Mouse (Mus musculus) CH12.LX (cell line): ENCODE data around the gene St7. TPM values are rescaled to one million over a fixed set of nuclear protein-coding genes. Genes with fewer than 3 reads are reported as not detected.

ENCODE experiments used
- DNase-seq: peaks from one replicate; pipeline ENCODE4 v3.0.0-alpha.2; 2013; ENCODE audit errors: extremely low read depth
- H3K27ac ChIP-seq: 2 replicates; pipeline ENCODE4 v1.5.1; 2012; ENCODE audit warnings: low read depth, mild to moderate bottlenecking, control low read depth, moderate library complexity; ENCODE audit not compliant: insufficient read depth
- H3K27me3 ChIP-seq: replicated peaks from 2 replicates; pipeline ENCODE3; 2012; ENCODE audit warnings: inconsistent platforms
- H3K36me3 ChIP-seq, 2 experiments: replicated peaks in 1 of 2; 2 replicates each; pipeline versions ENCODE3 to v1.6.1; 2012; ENCODE audit warnings: inconsistent platforms in 1 of 2, low read length in 1 of 2, mild to moderate bottlenecking in 1 of 2, mixed read lengths in 1 of 2, moderate library complexity in 1 of 2; ENCODE audit not compliant: control insufficient read depth in 1 of 2, insufficient read depth in 1 of 2
- H3K4me1 ChIP-seq, 2 experiments: 2 replicates each; pipeline ENCODE4 v1.6.1; 2012; ENCODE audit warnings: inconsistent platforms in 1 of 2, moderate library complexity in 1 of 2; ENCODE audit not compliant: insufficient read depth in 2 of 2, control insufficient read depth in 1 of 2
- H3K4me2 ChIP-seq: 2 replicates; pipeline ENCODE4 v1.6.1; 2012; ENCODE audit warnings: low read depth, mild to moderate bottlenecking, control low read depth; ENCODE audit not compliant: poor library complexity, insufficient read depth, severe bottlenecking
- H3K4me3 ChIP-seq, 3 experiments: fragments of 150-350 bp in 1 of 3; sonication (generic) in 1 of 3; replicated peaks in 1 of 3; 2 replicates each; pipeline versions ENCODE3 to v1.5.1; 2011 to 2012; ENCODE audit warnings: low read depth in 2 of 3, low read length in 2 of 3, mild to moderate bottlenecking in 2 of 3, moderate library complexity in 2 of 3, control low read depth in 1 of 3, improper control_type of control experiment in 1 of 3, inconsistent platforms in 1 of 3, mixed read lengths in 1 of 3; ENCODE audit not compliant: poor library complexity in 1 of 3
- H3K79me2 ChIP-seq: replicated peaks from 2 replicates; pipeline ENCODE4 v1.6.1; 2012; ENCODE audit warnings: mild to moderate bottlenecking, moderate library complexity; ENCODE audit not compliant: control insufficient read depth, poor library complexity, insufficient read depth, severe bottlenecking; ENCODE audit errors: extremely low read depth
- H3K9ac ChIP-seq: 2 replicates; pipeline ENCODE4 v1.6.1; 2012; ENCODE audit warnings: low read depth, mild to moderate bottlenecking, control low read depth, moderate library complexity; ENCODE audit not compliant: insufficient read depth
- H3K9me3 ChIP-seq: replicated peaks from 2 replicates; pipeline ENCODE3; 2012; ENCODE audit warnings: low read length, inconsistent platforms, mixed read lengths
- BHLHE40 ChIP-seq: IDR thresholded peaks from 2 replicates; pipeline ENCODE4 v1.6.1; 2011; ENCODE audit warnings: mild to moderate bottlenecking, low read depth, low read length, improper control_type of control experiment
- CHD2 ChIP-seq: IDR thresholded peaks from 2 replicates; pipeline ENCODE4 v1.6.1; 2011; ENCODE audit warnings: low read length, improper control_type of control experiment
- CTCF ChIP-seq, 2 experiments: IDR thresholded peaks in 1 of 2; conservative IDR thresholded peaks in 1 of 2; 2 replicates each; pipeline ENCODE4 v1.5.1; 2011 to 2012; ENCODE audit warnings: low read depth in 2 of 2, low read length in 2 of 2, improper control_type of control experiment in 1 of 2, inconsistent platforms in 1 of 2, mild to moderate bottlenecking in 1 of 2, moderate library complexity in 1 of 2
- E2F4 ChIP-seq: IDR thresholded peaks from 2 replicates; pipeline ENCODE4 v1.6.1; 2011; ENCODE audit warnings: low read depth, low read length, improper control_type of control experiment; ENCODE audit not compliant: insufficient replicate concordance
- GABPA ChIP-seq: IDR thresholded peaks from 2 replicates; pipeline ENCODE4 v1.6.1; 2012; ENCODE audit warnings: low read depth, low read length, improper control_type of control experiment, inconsistent platforms; ENCODE audit not compliant: insufficient replicate concordance
- HCFC1 ChIP-seq: IDR thresholded peaks from 2 replicates; pipeline ENCODE4 v1.6.1; 2012; ENCODE audit warnings: low read depth, mild to moderate bottlenecking, inconsistent platforms, low read length, improper control_type of control experiment
- IRF4 ChIP-seq: IDR thresholded peaks from 2 replicates; pipeline ENCODE4 v1.6.1; 2014; ENCODE audit warnings: low read depth, mild to moderate bottlenecking, inconsistent platforms, low read length, improper control_type of control experiment
- JUN ChIP-seq: IDR thresholded peaks from 2 replicates; pipeline ENCODE4 v1.6.1; 2011; ENCODE audit warnings: low read depth, mild to moderate bottlenecking, low read length, improper control_type of control experiment, moderate library complexity; ENCODE audit not compliant: insufficient read depth
- JUND ChIP-seq: conservative IDR thresholded peaks from 2 replicates; pipeline ENCODE4 v1.6.1; 2011; ENCODE audit warnings: low read depth, low read length, improper control_type of control experiment
- KAT2A ChIP-seq: IDR thresholded peaks from 2 replicates; pipeline ENCODE4 v1.6.1; 2012; ENCODE audit warnings: low read length, improper control_type of control experiment, inconsistent platforms; ENCODE audit not compliant: insufficient replicate concordance
- MAZ ChIP-seq: IDR thresholded peaks from 2 replicates; pipeline ENCODE4 v1.6.1; 2012; ENCODE audit warnings: low read depth, mild to moderate bottlenecking, inconsistent platforms, low read length, improper control_type of control experiment, moderate library complexity
- MEF2A ChIP-seq: IDR thresholded peaks from 2 replicates; pipeline ENCODE4 v1.6.1; 2014; ENCODE audit warnings: low read depth, mild to moderate bottlenecking, inconsistent platforms, low read length, improper control_type of control experiment, borderline replicate concordance
- MXI1 ChIP-seq: IDR thresholded peaks from 2 replicates; pipeline ENCODE4 v1.6.1; 2011; ENCODE audit warnings: mild to moderate bottlenecking, low read depth, low read length, improper control_type of control experiment
- PAX5 ChIP-seq: IDR thresholded peaks from 2 replicates; pipeline ENCODE4 v1.6.1; 2012; ENCODE audit warnings: low read length, inconsistent platforms, mixed read lengths
- RAD21 ChIP-seq: IDR thresholded peaks from 2 replicates; pipeline ENCODE4 v1.6.1; 2011; ENCODE audit warnings: low read depth, mild to moderate bottlenecking, low read length, improper control_type of control experiment, moderate library complexity
- RCOR1 ChIP-seq: conservative IDR thresholded peaks from 2 replicates; pipeline ENCODE4 v1.6.1; 2012; ENCODE audit warnings: low read depth, mild to moderate bottlenecking, inconsistent platforms, low read length, improper control_type of control experiment
- SIN3A ChIP-seq: IDR thresholded peaks from 2 replicates; pipeline ENCODE4 v1.6.1; 2012; ENCODE audit warnings: low read length, improper control_type of control experiment, inconsistent platforms
- SMC3 ChIP-seq: IDR thresholded peaks from 2 replicates; pipeline ENCODE4 v1.6.1; 2011; ENCODE audit warnings: low read depth, low read length, improper control_type of control experiment
- TBP ChIP-seq: conservative IDR thresholded peaks from 2 replicates; pipeline ENCODE4 v1.6.1; 2011; ENCODE audit warnings: low read depth, low read length, improper control_type of control experiment
- UBTF ChIP-seq: IDR thresholded peaks from 2 replicates; pipeline ENCODE4 v1.6.1; 2012; ENCODE audit warnings: low read depth, mild to moderate bottlenecking, inconsistent platforms, low read length, improper control_type of control experiment, moderate library complexity
- USF2 ChIP-seq: conservative IDR thresholded peaks from 2 replicates; pipeline ENCODE4 v1.6.1; 2011; ENCODE audit warnings: low read depth, low read length, improper control_type of control experiment
- ZC3H11A ChIP-seq: IDR thresholded peaks from 2 replicates; pipeline ENCODE4 v1.6.1; 2012; ENCODE audit warnings: low read depth, mild to moderate bottlenecking, inconsistent platforms, low read length, improper control_type of control experiment
- ZMIZ1 ChIP-seq: IDR thresholded peaks from 2 replicates; pipeline ENCODE4 v1.6.1; 2012; ENCODE audit warnings: low read depth, mild to moderate bottlenecking, inconsistent platforms, low read length, improper control_type of control experiment
- ZNF384 ChIP-seq: IDR thresholded peaks from 2 replicates; pipeline ENCODE4 v1.6.1; 2012; ENCODE audit warnings: low read depth, low read length, improper control_type of control experiment, inconsistent platforms
- dilution Hi-C: fragments of 300-500 bp; cut with MboI; formaldehyde crosslinking; loops from 2 replicates; pipeline ENCODE4 v1.14.3; 2020; ENCODE audit warnings: low sequenced_read_pairs; ENCODE audit not compliant: extremely low pct_unique_long_range_greater_than_20kb, extremely low pct_ligation_motif_present
- in situ Hi-C: fragments of 300-500 bp; cut with MboI; formaldehyde crosslinking; loops from 3 replicates; pipeline ENCODE4 v1.14.3; 2019; ENCODE audit warnings: low sequenced_read_pairs, low pct_ligation_motif_present, low pct_unique_long_range_greater_than_20kb, mixed read lengths
- polyA plus RNA-seq: library from polyadenylated mRNA; unstranded; fragments of >175 nt; gene quantifications from 2 replicates; pipeline ENCODE4 v1.2.1, GENCODE M21; 2012; ENCODE audit warnings: low read depth; ENCODE audit not compliant: insufficient read length
- total RNA-seq, 2 experiments: library from RNA; depleted of rRNA; stranded (reverse); fragments of 300-350 nt in 1 of 2; fragments of >200 nt in 1 of 2; gene quantifications; 2 replicates each; pipeline ENCODE4 v1.2.3; 2012 to 2014

St7 gene
- total and polyA plus RNA-seq, 3 experiments, result 33.9 to 64.1 (median 35.3) TPM

DNA sequence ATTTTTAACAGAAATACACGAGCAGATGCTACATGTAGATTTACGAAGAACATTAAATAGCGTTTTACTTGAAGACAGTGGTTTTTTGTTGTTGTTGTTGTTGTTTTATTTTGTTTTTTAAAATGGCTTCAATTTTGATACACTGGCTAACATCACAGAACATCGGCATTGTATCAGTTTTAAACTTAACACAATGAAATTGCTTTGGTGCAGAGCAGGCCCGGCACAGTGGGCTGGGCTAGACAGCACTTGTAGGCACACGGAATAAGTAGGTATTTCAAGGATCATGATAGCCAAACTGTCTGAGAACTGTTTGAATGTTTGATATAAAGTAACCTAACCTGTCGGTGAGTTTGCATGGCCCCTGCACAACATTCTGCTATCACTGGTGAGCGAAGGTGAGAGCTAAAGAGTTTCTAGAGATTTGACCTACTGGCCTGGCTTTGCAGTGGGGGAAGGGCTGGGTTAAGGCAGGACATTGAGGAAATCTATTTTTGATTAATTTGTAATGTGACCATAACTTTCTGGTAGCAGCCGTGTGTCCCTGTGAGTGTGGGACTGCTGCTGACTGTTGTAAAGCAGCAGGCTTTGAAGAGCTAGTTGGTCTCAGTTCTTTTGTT lies 57.4 kb downstream of the St7 start:
- peaks cover 2 to 13% of the 10 kb centered on the region in 2 experiments for H3K36me3 ChIP-seq
- H3K27ac ChIP-seq, result peak overlapping the region; percentile 94
- 0 out of 2 replicates have a peak, but pooled peaks have one; percentile 5 for TF ChIP-seq TBP
- TF ChIP-seq CHD2, result peak; percentile 62; the same call in 1 of the 2 replicates
- TF ChIP-seq MXI1, result no peak
- 0 out of 2 replicates have a peak, but pooled peaks have one; percentile 28 for TF ChIP-seq UBTF
- TF ChIP-seq, all 38 proteins: peak for 3
- Histone ChIP-seq H3K9me3 (no peaks in the 10 kb centered on the region), H3K4me3 (peak overlapping the region; percentile 53 to 62 (median 55)), H3K9ac (peak overlapping the region; percentile 44), H3K4me1 (peaks cover 14 to 59% of the 10 kb centered on the region in 2 experiments), H3K27me3 (no peaks in the 10 kb centered on the region), H3K79me2 (peaks cover 27% of the 10 kb centered on the region), H3K4me2 (peak overlapping the region; percentile 69)
- dilution Hi-C loops (no loop called here), in situ Hi-C loops (no loop called here)
- no peak for DNase-seq

DNA sequence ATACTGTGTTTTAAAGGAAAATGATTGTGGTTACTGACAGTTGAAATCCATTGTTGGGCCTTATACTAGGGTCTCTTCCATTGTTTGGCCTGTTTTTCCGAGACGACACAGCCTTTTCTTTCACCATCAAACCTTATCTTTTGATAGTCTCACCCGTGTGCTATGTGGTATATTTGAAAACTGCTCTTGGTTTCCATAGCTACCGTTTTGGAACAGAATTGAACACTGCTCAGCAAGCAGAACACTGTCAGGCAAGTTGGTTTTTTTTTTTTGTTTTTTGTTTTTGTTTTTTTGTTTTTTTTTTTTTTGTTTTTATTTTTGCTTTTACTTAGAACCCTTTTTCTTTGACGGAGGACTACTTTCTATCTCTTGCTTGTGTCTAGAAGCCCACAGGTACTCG lies 58.2 kb downstream of the St7 start:
- H3K9ac ChIP-seq, result peak overlapping the region; percentile 44
- H3K4me3 ChIP-seq, result peak overlapping the region; percentile 55 to 62 (median 62)
- H3K27ac ChIP-seq, result no peak overlapping the region; the same call in 1 of the 2 replicates
- H3K4me1 ChIP-seq, result peaks cover 14 to 57% of the 10 kb centered on the region in 2 experiments
- no peak for DNase-seq
- in situ Hi-C loops, result no loop called here
- H3K79me2 ChIP-seq, result peaks cover 31% of the 10 kb centered on the region
- peaks cover 2 to 17% of the 10 kb centered on the region in 2 experiments for H3K36me3 ChIP-seq
- TF ChIP-seq ZNF384 (peak; percentile 61; the same call in 1 of the 2 replicates), RCOR1 (no peak), SMC3 (no peak), E2F4 (no peak), IRF4 (no peak), CTCF (conservative IDR thresholded peaks at IDR 0.05 in 1 of 2, IDR thresholded peaks at IDR 0.05 in 1 of 2; ENCODE audit: low read depth in 2 of 2, low read length in 2 of 2) (no peak), JUND (no peak), KAT2A (no peak)
- TF ChIP-seq, all 38 proteins: peak for 1
- H3K9me3 ChIP-seq, result no peaks in the 10 kb centered on the region
- H3K27me3 ChIP-seq, result no peaks in the 10 kb centered on the region
- dilution Hi-C loops, result no loop called here
- peak overlapping the region; percentile 69 for H3K4me2 ChIP-seq

DNA sequence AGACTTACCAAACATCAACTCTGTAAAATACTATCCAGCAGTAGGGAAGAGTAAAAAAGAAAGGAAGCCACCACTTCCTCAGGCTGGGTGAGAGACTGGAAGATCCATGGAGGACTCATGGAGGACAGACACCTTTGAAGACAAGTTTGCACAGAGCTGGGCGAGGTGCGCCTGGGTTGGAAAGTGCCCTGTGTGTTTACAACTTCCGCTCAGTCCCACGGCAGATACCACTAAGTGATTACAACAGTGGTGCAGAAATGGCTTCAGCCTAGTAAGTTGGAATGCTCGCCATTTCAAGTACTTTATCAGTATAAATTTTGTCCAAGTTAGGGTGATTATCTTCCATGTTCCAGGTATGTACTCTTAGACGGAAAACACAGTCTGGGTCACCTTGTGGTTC lies 63.2 kb downstream of the St7 start:
- Histone ChIP-seq H3K27me3 (no peaks in the 10 kb centered on the region), H3K9me3 (no peaks in the 10 kb centered on the region), H3K36me3 (peaks cover 2 to 22% of the 10 kb centered on the region in 2 experiments), H3K4me2 (no peak overlapping the region), H3K79me2 (peaks cover 40% of the 10 kb centered on the region), H3K9ac (no peak overlapping the region), H3K27ac (no peak overlapping the region), H3K4me1 (peaks cover 14 to 70% of the 10 kb centered on the region in 2 experiments), H3K4me3 (no peak overlapping the region)
- no peak for DNase-seq
- dilution Hi-C loops, result no loop called here
- in situ Hi-C loops, result no loop called here
- no peak for TF ChIP-seq PAX5
- TF ChIP-seq ZMIZ1, result no peak
- no peak for TF ChIP-seq SIN3A
- no peak for TF ChIP-seq UBTF
- TF ChIP-seq TBP, result no peak
- TF ChIP-seq JUND, result no peak
- no peak for TF ChIP-seq GABPA
- TF ChIP-seq USF2, result no peak
- TF ChIP-seq BHLHE40, result no peak
- TF ChIP-seq RAD21, result no peak
- TF ChIP-seq HCFC1, result no peak
- no peak for TF ChIP-seq MAZ
- TF ChIP-seq CTCF (conservative IDR thresholded peaks at IDR 0.05 in 1 of 2, IDR thresholded peaks at IDR 0.05 in 1 of 2; ENCODE audit: low read depth in 2 of 2, low read length in 2 of 2), result no peak
- no peak for TF ChIP-seq ZC3H11A
- TF ChIP-seq MXI1, result no peak
- no peak for TF ChIP-seq MEF2A
- TF ChIP-seq JUN, result no peak
